Mouse (Mus musculus): ENCODE results near the gene Prrc2c. TPM values are rescaled to one million over a fixed set of nuclear protein-coding genes. Genes with fewer than 3 reads are reported as not detected.

Gene Prrc2c
- polyA plus RNA-seq, 1 experiment from 2014 or later, result 107 TPM

GRCm38 (mm10) chr1:162625229-162625628 is 115.1 kb downstream of the Prrc2c start:
- Histone ChIP-seq H3K4me3 (replicated peaks; ENCODE audit: low read depth, low read length) (no peak overlapping the region), H3K27ac (no peak overlapping the region), H3K9ac (ENCODE audit: low read depth, low read length) (no peak overlapping the region), H3K36me3 (ENCODE audit: insufficient read depth, low read length) (no peaks in the 10 kb centered on the region), H3K4me2 (ENCODE audit: low read length) (no peak overlapping the region), H3K4me1 (replicated peaks; ENCODE audit: insufficient read depth, low read length) (no peaks in the 10 kb centered on the region), H3K9me3 (replicated peaks; ENCODE audit: low read length) (no peaks in the 10 kb centered on the region), H3K27me3 (ENCODE audit: insufficient read depth, low read length) (no peaks in the 10 kb centered on the region)
- DNase-seq (ENCODE audit: low spot score), result no peak
- no peak for TF ChIP-seq CTCF (IDR thresholded peaks at IDR 0.05; ENCODE audit: low read depth)
- 54% methylated on average over 7 of the region's 7 CpGs for WGBS
- ATAC-seq (replicated peaks; ENCODE audit: low FRiP score, low read depth), result no peak

- Histone ChIP-seq H3K4me2 (ENCODE audit: low read length) (no peak overlapping the region), H3K27me3 (ENCODE audit: insufficient read depth, low read length) (no peaks in the 10 kb centered on the region), H3K9me3 (replicated peaks; ENCODE audit: low read length) (no peaks in the 10 kb centered on the region), H3K4me3 (replicated peaks; ENCODE audit: low read depth, low read length) (no peak overlapping the region), H3K27ac (no peak overlapping the region), H3K9ac (ENCODE audit: low read depth, low read length) (no peak overlapping the region), H3K36me3 (ENCODE audit: insufficient read depth, low read length) (no peaks in the 10 kb centered on the region), H3K4me1 (replicated peaks; ENCODE audit: insufficient read depth, low read length) (no peaks in the 10 kb centered on the region)
- DNase-seq (ENCODE audit: low spot score), result no peak
- ATAC-seq (replicated peaks; ENCODE audit: low FRiP score, low read depth), result no peak
- WGBS, result 28% methylated on average over 4 of the region's 4 CpGs
- TF ChIP-seq CTCF (IDR thresholded peaks at IDR 0.05; ENCODE audit: low read depth), result no peak
Measured at GRCm38 (mm10) chr1:162623895-162624294, 116.5 kb downstream of the Prrc2c start.

Small RNA genes within 50 kb of the gene (microRNA-seq; reads per million reads assigned to microRNA genes)
- not detected for gene Gm27616

Other genes starting within 250 kb of the Prrc2c start
- gene Mettl13, start 192.0 kb downstream of the Prrc2c start, polyA plus RNA-seq (2015; fragmentation: Nextera tagmentation; extraction: Ambion mirVana), result 16.3 and 19.0 TPM in 2 replicates
- gene Vamp4, start 170.0 kb downstream of the Prrc2c start, polyA plus RNA-seq (2015; fragmentation: Nextera tagmentation; extraction: Ambion mirVana), result 53.6 and 56.5 TPM in 2 replicates
- gene Myoc, start 101.4 kb downstream of the Prrc2c start, polyA plus RNA-seq (2015; fragmentation: Nextera tagmentation; extraction: Ambion mirVana), result 0.17 TPM in 1 of 2 replicates, not detected in the other
- not detected in 2 replicates for gene Myocos, start 82.3 kb downstream of the Prrc2c start, polyA plus RNA-seq (2015; fragmentation: Nextera tagmentation; extraction: Ambion mirVana)
- gene Fmo4, start 73.4 kb upstream of the Prrc2c start, polyA plus RNA-seq (2015; fragmentation: Nextera tagmentation; extraction: Ambion mirVana), result 2.2 and 2.3 TPM in 2 replicates
- gene Fmo1, start 126.1 kb upstream of the Prrc2c start, polyA plus RNA-seq (2015; fragmentation: Nextera tagmentation; extraction: Ambion mirVana), result 82.2 and 82.5 TPM in 2 replicates
- 30.3 and 31.8 TPM in 2 replicates for gene Fmo2, start 158.2 kb upstream of the Prrc2c start, polyA plus RNA-seq (2015; fragmentation: Nextera tagmentation; extraction: Ambion mirVana)
- 0.15 TPM in 1 of 2 replicates, not detected in the other for gene Fmo6, start 197.0 kb upstream of the Prrc2c start, polyA plus RNA-seq (2015; fragmentation: Nextera tagmentation; extraction: Ambion mirVana)
- gene Fmo3, start 244.0 kb upstream of the Prrc2c start, polyA plus RNA-seq (2015; fragmentation: Nextera tagmentation; extraction: Ambion mirVana), result 0.25 TPM in 1 of 2 replicates, not detected in the other

Data from kidney, postnatal 0 days (tissue).